8 mouse cellular contexts compared by ENCODE assay signal in genomic region chr6:47943021-47943691, GRCm38 (mm10). TPM values are rescaled to one million over a fixed set of nuclear protein-coding genes. Genes with fewer than 3 reads are reported as not detected.
DNase-seq lines count a peak whose midpoint lies in the region; ATAC-seq and TF ChIP-seq lines count a peak whose summit lies in the region.

No protein-coding gene starts in this region.

- H3K9me3 ChIP-seq in ES-E14 (ENCODE audit: control insufficient read depth, insufficient read depth, low read depth, low read length): no peaks in the 10 kb centered on the region
- H3K9me3 ChIP-seq in forebrain, embryonic 16.5 days (ENCODE audit: control insufficient read depth, low read length): no peaks in the 10 kb centered on the region

- peak; percentile 42; the same call in 1 of the 2 replicates for TF ChIP-seq CTCF in cerebellum, adult 2 months (IDR thresholded peaks at IDR 0.05; ENCODE audit: borderline replicate concordance, insufficient read depth, low read depth, low read length)

- no peaks in the 10 kb centered on the region for H3K36me3 ChIP-seq in ES-E14 (ENCODE audit: control insufficient read depth, insufficient read depth, low read length, poor library complexity, severe bottlenecking)
- no peaks in the 10 kb centered on the region for H3K36me3 ChIP-seq in forebrain, embryonic 16.5 days (ENCODE audit: control insufficient read depth, insufficient read depth)

- 9% methylated on average over 64 of the region's 64 CpGs for WGBS in cerebellum, adult 2 months
- 9% methylated on average over 63 of the region's 64 CpGs for WGBS in forebrain, embryonic 16.5 days

- H3K27ac ChIP-seq in ES-E14 (ENCODE audit: insufficient read depth, low read depth, low read length, poor library complexity, severe bottlenecking): no peak overlapping the region
- no peak overlapping the region for H3K27ac ChIP-seq in cerebellum, adult 2 months (ENCODE audit: insufficient read depth, low read length)
- H3K27ac ChIP-seq in forebrain, embryonic 16.5 days (ENCODE audit: low read length): 0 out of 2 replicates have a peak overlapping the region, but pooled peaks have one; percentile 9

- peak overlapping the region; percentile 35 to 63; a peak in 3 of 4 replicates for H3K4me3 ChIP-seq in ES-E14 (ENCODE audit: insufficient read depth in 1 of 2, low read depth in 1 of 2, low read length in 2 of 2, poor library complexity in 1 of 2, severe bottlenecking in 1 of 2)
- peak overlapping the region; percentile 52 for H3K4me3 ChIP-seq in cerebellum, adult 2 months (replicated peaks; ENCODE audit: insufficient read depth, low read depth, low read length)
- peak overlapping the region; percentile 44 for H3K4me3 ChIP-seq in forebrain, embryonic 16.5 days (replicated peaks; ENCODE audit: low read length)

- ATAC-seq in forebrain, embryonic 16.5 days: peak; percentile 85

- TF ChIP-seq POLR2A in cerebellum, adult 2 months (IDR thresholded peaks at IDR 0.05; ENCODE audit: borderline replicate concordance, insufficient read depth, low read length): no peak

- peaks cover 0 to 2% of the 10 kb centered on the region in 2 experiments; a peak in 1 of 4 replicates for H3K4me1 ChIP-seq in ES-E14 (ENCODE audit: control insufficient read depth in 2 of 2, insufficient read depth in 2 of 2, low read length in 2 of 2, poor library complexity in 1 of 2)
- no peaks in the 10 kb centered on the region for H3K4me1 ChIP-seq in cerebellum, adult 2 months (ENCODE audit: control insufficient read depth, insufficient read depth, low read length)
- peaks cover 7% of the 10 kb centered on the region for H3K4me1 ChIP-seq in forebrain, embryonic 16.5 days (replicated peaks; ENCODE audit: control insufficient read depth, insufficient read depth, low read length)

- peak overlapping the region; percentile 78 for H3K4me2 ChIP-seq in forebrain, embryonic 16.5 days (ENCODE audit: low read length)

- H3K27me3 ChIP-seq in cerebellum, adult 2 months (ENCODE audit: control insufficient read depth, insufficient read depth, low read length): no peaks in the 10 kb centered on the region
- H3K27me3 ChIP-seq in forebrain, embryonic 16.5 days (replicated peaks; ENCODE audit: control insufficient read depth, insufficient read depth, low read length): no peaks in the 10 kb centered on the region

- no peak for DNase-seq in ES-E14 (ENCODE audit: low read depth, low spot score)
- peak; percentile 69 to 74 for DNase-seq in cerebellum, adult 2 months
- peak; percentile 70 for DNase-seq in heart, postnatal 4 days
- peak; percentile 61 to 77 for DNase-seq in layer of hippocampus, postnatal 10 days (ENCODE audit: low spot score in 2 of 2)
- peak; percentile 77 for DNase-seq in lung, postnatal 14 days
- peak; percentile 52 for DNase-seq in ovary, postnatal 14 days (ENCODE audit: low spot score)
- DNase-seq in thymus, postnatal 25 days: peak; percentile 80

- peak overlapping the region; percentile 72 for H3K9ac ChIP-seq in ES-E14 (ENCODE audit: insufficient read depth, low read depth, low read length, poor library complexity, severe bottlenecking)
- H3K9ac ChIP-seq in forebrain, embryonic 16.5 days (replicated peaks; ENCODE audit: low read depth, low read length): peak overlapping the region; percentile 65

- in situ Hi-C loops in ES-E14 (cut with MboI; ENCODE audit: low sequenced_read_pairs in 2 of 2, unreplicated experiment in 2 of 2): no loop called here

TF ChIP-seq in ES-E14, 5 proteins besides CTCF, POLR2A, EP300 and RAD21:
- TF ChIP-seq ZC3H11A (IDR thresholded peaks at IDR 0.05; ENCODE audit: borderline replicate concordance, low read depth, low read length) (no peak), ZNF384 (IDR thresholded peaks at IDR 0.05; ENCODE audit: low read depth, low read length) (no peak), MAFK (IDR thresholded peaks at IDR 0.05; ENCODE audit: insufficient read depth, low read depth, low read length) (no peak), CHD2 (IDR thresholded peaks at IDR 0.05; ENCODE audit: low read depth, low read length) (no peak), HCFC1 (IDR thresholded peaks at IDR 0.05; ENCODE audit: borderline replicate concordance, insufficient read depth, low read length) (no peak)
TF ChIP-seq in ES-E14: peak in this region for 0.

RNA-seq across cellular contexts. Expression of gene Zfp956, which starts 10.0 kb away (rescaled TPM):
- 8.6 and 10.9 TPM in 2 replicates for total RNA-seq in ES-E14 (2012; rRNA removed)
- 34.4 and 35.1 TPM in 2 replicates for polyA plus RNA-seq in cerebellum, adult 2 months (2012; rRNA removed)
- polyA plus RNA-seq in forebrain, embryonic 16.5 days (2015; fragmentation: Nextera tagmentation; extraction: Ambion mirVana): 23.2 and 24.6 TPM in 2 replicates
- total RNA-seq in heart, postnatal 4 days (2021): 1 to 10 TPM; 1.5 to 2.2 TPM
- 10 to 100 TPM; 21.9 to 25.0 TPM for total RNA-seq in layer of hippocampus, postnatal 10 days (2021)

RNA-seq across cellular contexts. Expression of gene Zfp212, which starts 22.9 kb away (rescaled TPM):
- 9.2 and 10.1 TPM in 2 replicates for total RNA-seq in ES-E14 (2012; rRNA removed)
- polyA plus RNA-seq in cerebellum, adult 2 months (2012; rRNA removed): 17.2 and 19.0 TPM in 2 replicates
- 21.0 and 22.1 TPM in 2 replicates for polyA plus RNA-seq in forebrain, embryonic 16.5 days (2015; fragmentation: Nextera tagmentation; extraction: Ambion mirVana)
- 10 to 100 TPM; 12.1 TPM for total RNA-seq in heart, postnatal 4 days (2021)
- total RNA-seq in layer of hippocampus, postnatal 10 days (2021): 10 to 100 TPM; 16.9 to 17.2 TPM
